Mouse (Mus musculus): ENCODE data around the gene Espn. TPM values are rescaled to one million over a fixed set of nuclear protein-coding genes. Genes with fewer than 3 reads are reported as not detected.

Espn gene
- polyA plus RNA-seq, 1 experiment from 2014 or later, result 10.5 TPM

GRCm38 (mm10) chr4:152190096-152190653, 38.0 kb upstream of the Espn start:
- no peaks in the 10 kb centered on the region for H3K9me3 ChIP-seq (ENCODE audit: control insufficient read depth, low read depth, low read length)
- no peak overlapping the region for H3K27ac ChIP-seq (ENCODE audit: low read length)
- no peaks in the 10 kb centered on the region for H3K27me3 ChIP-seq (ENCODE audit: control insufficient read depth, insufficient read depth, low read length)
- peaks cover 19% of the 10 kb centered on the region; the same call in 1 of the 2 replicates for H3K4me1 ChIP-seq (ENCODE audit: control insufficient read depth, insufficient read depth, low read length)
- no peak for ATAC-seq (ENCODE audit: insufficient number of reproducible peaks, insufficient read depth, low FRiP score, low read depth)
- WGBS, result 74% methylated on average over 11 of the region's 11 CpGs
- no peaks in the 10 kb centered on the region for H3K36me3 ChIP-seq (ENCODE audit: control insufficient read depth, insufficient read depth, low read length)
- no peak overlapping the region for H3K4me2 ChIP-seq (replicated peaks; ENCODE audit: low read depth, low read length)
- H3K9ac ChIP-seq (replicated peaks; ENCODE audit: low read depth, low read length), result no peak overlapping the region
- no peak overlapping the region for H3K4me3 ChIP-seq (ENCODE audit: low read depth, low read length)

- Histone ChIP-seq H3K27ac (ENCODE audit: low read length) (no peak overlapping the region), H3K4me1 (ENCODE audit: control insufficient read depth, insufficient read depth, low read length) (peaks cover 22% of the 10 kb centered on the region; the same call in 1 of the 2 replicates), H3K9ac (replicated peaks; ENCODE audit: low read depth, low read length) (no peak overlapping the region), H3K36me3 (ENCODE audit: control insufficient read depth, insufficient read depth, low read length) (no peaks in the 10 kb centered on the region), H3K27me3 (ENCODE audit: control insufficient read depth, insufficient read depth, low read length) (no peaks in the 10 kb centered on the region), H3K4me3 (ENCODE audit: low read depth, low read length) (no peak overlapping the region), H3K9me3 (ENCODE audit: control insufficient read depth, low read depth, low read length) (no peaks in the 10 kb centered on the region), H3K4me2 (replicated peaks; ENCODE audit: low read depth, low read length) (no peak overlapping the region)
- WGBS, result 82% methylated on average over 4 of the region's 4 CpGs
- ATAC-seq (ENCODE audit: insufficient number of reproducible peaks, insufficient read depth, low FRiP score, low read depth), result no peak
These were observed 37.5 kb upstream of the Espn start for GRCm38 (mm10) chr4:152189691-152190090.

- Histone ChIP-seq H3K4me2 (replicated peaks; ENCODE audit: low read depth, low read length) (no peak overlapping the region), H3K4me3 (ENCODE audit: low read depth, low read length) (no peak overlapping the region), H3K9me3 (ENCODE audit: control insufficient read depth, low read depth, low read length) (no peaks in the 10 kb centered on the region), H3K36me3 (ENCODE audit: control insufficient read depth, insufficient read depth, low read length) (no peaks in the 10 kb centered on the region), H3K4me1 (ENCODE audit: control insufficient read depth, insufficient read depth, low read length) (peaks cover 22% of the 10 kb centered on the region; the same call in 1 of the 2 replicates), H3K9ac (replicated peaks; ENCODE audit: low read depth, low read length) (no peak overlapping the region), H3K27ac (ENCODE audit: low read length) (no peak overlapping the region), H3K27me3 (ENCODE audit: control insufficient read depth, insufficient read depth, low read length) (no peaks in the 10 kb centered on the region)
- no peak for ATAC-seq (ENCODE audit: insufficient number of reproducible peaks, insufficient read depth, low FRiP score, low read depth)
- 88% methylated on average over 6 of the region's 6 CpGs for WGBS
These were observed 36.9 kb upstream of the Espn start for GRCm38 (mm10) chr4:152189071-152189470.

- ATAC-seq (ENCODE audit: insufficient number of reproducible peaks, insufficient read depth, low FRiP score, low read depth), result no peak
- Histone ChIP-seq H3K4me2 (replicated peaks; ENCODE audit: low read depth, low read length) (no peak overlapping the region), H3K27me3 (ENCODE audit: control insufficient read depth, insufficient read depth, low read length) (no peaks in the 10 kb centered on the region), H3K9ac (replicated peaks; ENCODE audit: low read depth, low read length) (no peak overlapping the region), H3K4me1 (ENCODE audit: control insufficient read depth, insufficient read depth, low read length) (peaks cover 22% of the 10 kb centered on the region; the same call in 1 of the 2 replicates), H3K4me3 (ENCODE audit: low read depth, low read length) (no peak overlapping the region), H3K9me3 (ENCODE audit: control insufficient read depth, low read depth, low read length) (no peaks in the 10 kb centered on the region), H3K36me3 (ENCODE audit: control insufficient read depth, insufficient read depth, low read length) (no peaks in the 10 kb centered on the region), H3K27ac (ENCODE audit: low read length) (no peak overlapping the region)
- 90% methylated on average over 2 of the region's 2 CpGs for whole genome bisulfite sequencing
These were observed 36.5 kb upstream of the Espn start for GRCm38 (mm10) chr4:152188651-152189050.

GRCm38 (mm10) chr4:152187142-152187541, 35.0 kb upstream of the Espn start:
- H3K4me3 ChIP-seq (ENCODE audit: low read depth, low read length), result no peak overlapping the region
- peaks cover 20% of the 10 kb centered on the region; the same call in 1 of the 2 replicates for H3K4me1 ChIP-seq (ENCODE audit: control insufficient read depth, insufficient read depth, low read length)
- 76% methylated on average over 9 of the region's 9 CpGs for WGBS
- H3K9me3 ChIP-seq (ENCODE audit: control insufficient read depth, low read depth, low read length), result no peaks in the 10 kb centered on the region
- H3K9ac ChIP-seq (replicated peaks; ENCODE audit: low read depth, low read length), result no peak overlapping the region
- H3K4me2 ChIP-seq (replicated peaks; ENCODE audit: low read depth, low read length), result peak overlapping the region; percentile 52; the same call in 1 of the 2 replicates
- H3K36me3 ChIP-seq (ENCODE audit: control insufficient read depth, insufficient read depth, low read length), result no peaks in the 10 kb centered on the region
- ATAC-seq (ENCODE audit: insufficient number of reproducible peaks, insufficient read depth, low FRiP score, low read depth), result no peak
- peak overlapping the region; percentile 92; the same call in 1 of the 2 replicates for H3K27ac ChIP-seq (ENCODE audit: low read length)
- no peaks in the 10 kb centered on the region for H3K27me3 ChIP-seq (ENCODE audit: control insufficient read depth, insufficient read depth, low read length)

- Histone ChIP-seq H3K4me2 (replicated peaks; ENCODE audit: low read depth, low read length) (peak overlapping the region; percentile 52), H3K4me3 (ENCODE audit: low read depth, low read length) (peak overlapping the region; percentile 31), H3K9me3 (ENCODE audit: control insufficient read depth, low read depth, low read length) (no peaks in the 10 kb centered on the region), H3K9ac (replicated peaks; ENCODE audit: low read depth, low read length) (peak overlapping the region; percentile 31), H3K4me1 (ENCODE audit: control insufficient read depth, insufficient read depth, low read length) (peaks cover 19% of the 10 kb centered on the region; the same call in 1 of the 2 replicates), H3K27me3 (ENCODE audit: control insufficient read depth, insufficient read depth, low read length) (no peaks in the 10 kb centered on the region), H3K27ac (ENCODE audit: low read length) (peak overlapping the region; percentile 92), H3K36me3 (ENCODE audit: control insufficient read depth, insufficient read depth, low read length) (no peaks in the 10 kb centered on the region)
- 23% methylated on average over 14 of the region's 14 CpGs for WGBS
- no peak for ATAC-seq (ENCODE audit: insufficient number of reproducible peaks, insufficient read depth, low FRiP score, low read depth)
These were observed 34.3 kb upstream of the Espn start for GRCm38 (mm10) chr4:152186205-152187082.

GRCm38 (mm10) chr4:152185510-152186204, 33.5 kb upstream of the Espn start:
- Histone ChIP-seq H3K36me3 (ENCODE audit: control insufficient read depth, insufficient read depth, low read length) (no peaks in the 10 kb centered on the region), H3K27me3 (ENCODE audit: control insufficient read depth, insufficient read depth, low read length) (no peaks in the 10 kb centered on the region), H3K4me2 (replicated peaks; ENCODE audit: low read depth, low read length) (peak overlapping the region; percentile 52), H3K4me3 (ENCODE audit: low read depth, low read length) (peak overlapping the region; percentile 31), H3K27ac (ENCODE audit: low read length) (peak overlapping the region; percentile 92), H3K9me3 (ENCODE audit: control insufficient read depth, low read depth, low read length) (no peaks in the 10 kb centered on the region), H3K9ac (replicated peaks; ENCODE audit: low read depth, low read length) (peak overlapping the region; percentile 31), H3K4me1 (ENCODE audit: control insufficient read depth, insufficient read depth, low read length) (peaks cover 19% of the 10 kb centered on the region; the same call in 1 of the 2 replicates)
- peak; percentile 82 for ATAC-seq (ENCODE audit: insufficient number of reproducible peaks, insufficient read depth, low FRiP score, low read depth)
- WGBS, result 4% methylated on average over 19 of the region's 19 CpGs

- ATAC-seq (ENCODE audit: insufficient number of reproducible peaks, insufficient read depth, low FRiP score, low read depth), result peak; percentile 77
- 3% methylated on average over 3 of the region's 3 CpGs for WGBS
- peak overlapping the region; percentile 31; the same call in 1 of the 2 replicates for H3K9ac ChIP-seq (replicated peaks; ENCODE audit: low read depth, low read length)
These were observed 33.0 kb upstream of the Espn start for GRCm38 (mm10) chr4:152185137-152185509.

More at GRCm38 (mm10) chr4:152185137-152185509, 33.0 kb upstream of the Espn start:
- Histone ChIP-seq H3K4me2 (replicated peaks; ENCODE audit: low read depth, low read length) (peak overlapping the region; percentile 52), H3K36me3 (ENCODE audit: control insufficient read depth, insufficient read depth, low read length) (no peaks in the 10 kb centered on the region), H3K27me3 (ENCODE audit: control insufficient read depth, insufficient read depth, low read length) (no peaks in the 10 kb centered on the region), H3K27ac (ENCODE audit: low read length) (peak overlapping the region; percentile 92), H3K4me3 (ENCODE audit: low read depth, low read length) (0 out of 2 replicates have a peak overlapping the region, but pooled peaks have one; percentile 31), H3K9me3 (ENCODE audit: control insufficient read depth, low read depth, low read length) (no peaks in the 10 kb centered on the region), H3K4me1 (ENCODE audit: control insufficient read depth, insufficient read depth, low read length) (peaks cover 19% of the 10 kb centered on the region; the same call in 1 of the 2 replicates)
